Mouse (Mus musculus) liver, postnatal 0 days (tissue): ENCODE data around the gene Actb.

Experiments used
- CTCF ChIP-seq: sonication (generic); IDR thresholded peaks from 2 replicates; pipeline ENCODE4 v1.5.1; 2016; ENCODE audit warnings: antibody characterized with exemption, low read depth
- EP300 ChIP-seq: IDR thresholded peaks from 2 replicates; pipeline ENCODE4 v1.6.1; 2016; ENCODE audit warnings: antibody characterized with exemption, low read depth, mild to moderate bottlenecking

- TF ChIP-seq CTCF = no peak
- TF ChIP-seq EP300 = no peak
Observed at GRCm38 (mm10) chr5:142909576-142910278, 3.2 kb upstream of the Actb start.
